Mouse (Mus musculus): ENCODE measurements at regions not wholly inside any gene's neighbourhood (a gene's known extent, or its start where the extent isn't known, plus 50 kb on each side); places are given as distances from the start of the nearest gene placed in this dataset.

DNA sequence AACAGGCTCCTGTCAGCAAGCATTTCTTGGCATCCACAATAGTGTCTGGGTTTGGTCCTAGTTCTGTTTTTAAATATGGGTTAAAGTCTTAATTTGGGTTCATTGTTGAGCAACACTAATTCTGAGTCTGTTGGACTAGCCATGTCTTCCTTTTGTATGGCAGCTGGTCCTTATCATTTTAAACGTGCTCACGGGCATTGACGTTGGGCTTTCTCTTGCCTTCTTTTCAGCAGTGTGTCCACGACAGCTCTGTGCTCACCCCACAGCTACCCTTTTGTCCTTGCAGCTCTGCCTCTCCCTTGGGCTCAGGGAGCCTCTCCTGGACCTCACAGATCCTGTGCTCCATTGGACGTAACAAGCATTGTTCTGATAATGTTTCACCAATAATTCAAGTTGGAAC lies 168.9 kb upstream of the Rag2 start:
- Histone ChIP-seq H3K27me3 (ENCODE audit: control insufficient read depth, insufficient read depth, low read length) (no peaks in the 10 kb centered on the region), H3K36me3 (ENCODE audit: control insufficient read depth, insufficient read depth, low read length) (no peaks in the 10 kb centered on the region), H3K9me3 (ENCODE audit: control insufficient read depth, low read length) (no peaks in the 10 kb centered on the region), H3K4me3 (ENCODE audit: low read depth, low read length) (no peak overlapping the region), H3K27ac (ENCODE audit: low read depth, low read length) (no peak overlapping the region), H3K4me2 (no peak overlapping the region), H3K4me1 (ENCODE audit: control insufficient read depth, insufficient read depth, low read length) (no peaks in the 10 kb centered on the region), H3K9ac (ENCODE audit: low read length) (no peak overlapping the region)
- DNase-seq (ENCODE audit: low spot score, missing footprints) (no peak), ATAC-seq (ENCODE audit: low FRiP score) (no peak)
- WGBS = 76% methylated on average over 5 of the region's 5 CpGs

- no peaks in the 10 kb centered on the region for H3K27me3 ChIP-seq (ENCODE audit: control insufficient read depth, insufficient read depth, low read length)
- ATAC-seq (ENCODE audit: low FRiP score) = peak; percentile 61; the same call in 1 of the 2 replicates
- H3K27ac ChIP-seq (ENCODE audit: low read depth, low read length) = no peak overlapping the region
- no peak overlapping the region for H3K9ac ChIP-seq (ENCODE audit: low read length)
- no peaks in the 10 kb centered on the region for H3K36me3 ChIP-seq (ENCODE audit: control insufficient read depth, insufficient read depth, low read length)
- H3K4me1 ChIP-seq (ENCODE audit: control insufficient read depth, insufficient read depth, low read length) = no peaks in the 10 kb centered on the region
- H3K9me3 ChIP-seq (ENCODE audit: control insufficient read depth, low read length) = no peaks in the 10 kb centered on the region
- 74% methylated on average over 1 of the region's 1 CpGs for WGBS
- DNase-seq (ENCODE audit: low spot score, missing footprints) = no peak
- H3K4me3 ChIP-seq (ENCODE audit: low read depth, low read length) = no peak overlapping the region
- H3K4me2 ChIP-seq = no peak overlapping the region
Measured at GRCm38 (mm10) chr2:101458959-101459358, 165.6 kb upstream of the Rag2 start.

GRCm38 (mm10) chr2:101462450-101462849 lies 162.1 kb upstream of the Rag2 start:
- Histone ChIP-seq H3K9ac (ENCODE audit: low read length) (no peak overlapping the region), H3K4me2 (no peak overlapping the region), H3K27me3 (ENCODE audit: control insufficient read depth, insufficient read depth, low read length) (no peaks in the 10 kb centered on the region), H3K27ac (ENCODE audit: low read depth, low read length) (no peak overlapping the region), H3K9me3 (ENCODE audit: control insufficient read depth, low read length) (no peaks in the 10 kb centered on the region), H3K4me3 (ENCODE audit: low read depth, low read length) (no peak overlapping the region), H3K36me3 (ENCODE audit: control insufficient read depth, insufficient read depth, low read length) (no peaks in the 10 kb centered on the region), H3K4me1 (ENCODE audit: control insufficient read depth, insufficient read depth, low read length) (no peaks in the 10 kb centered on the region)
- 94% methylated on average over 1 of the region's 1 CpGs for WGBS
- DNase-seq (ENCODE audit: low spot score, missing footprints) (no peak), ATAC-seq (ENCODE audit: low FRiP score) (no peak)

DNA sequence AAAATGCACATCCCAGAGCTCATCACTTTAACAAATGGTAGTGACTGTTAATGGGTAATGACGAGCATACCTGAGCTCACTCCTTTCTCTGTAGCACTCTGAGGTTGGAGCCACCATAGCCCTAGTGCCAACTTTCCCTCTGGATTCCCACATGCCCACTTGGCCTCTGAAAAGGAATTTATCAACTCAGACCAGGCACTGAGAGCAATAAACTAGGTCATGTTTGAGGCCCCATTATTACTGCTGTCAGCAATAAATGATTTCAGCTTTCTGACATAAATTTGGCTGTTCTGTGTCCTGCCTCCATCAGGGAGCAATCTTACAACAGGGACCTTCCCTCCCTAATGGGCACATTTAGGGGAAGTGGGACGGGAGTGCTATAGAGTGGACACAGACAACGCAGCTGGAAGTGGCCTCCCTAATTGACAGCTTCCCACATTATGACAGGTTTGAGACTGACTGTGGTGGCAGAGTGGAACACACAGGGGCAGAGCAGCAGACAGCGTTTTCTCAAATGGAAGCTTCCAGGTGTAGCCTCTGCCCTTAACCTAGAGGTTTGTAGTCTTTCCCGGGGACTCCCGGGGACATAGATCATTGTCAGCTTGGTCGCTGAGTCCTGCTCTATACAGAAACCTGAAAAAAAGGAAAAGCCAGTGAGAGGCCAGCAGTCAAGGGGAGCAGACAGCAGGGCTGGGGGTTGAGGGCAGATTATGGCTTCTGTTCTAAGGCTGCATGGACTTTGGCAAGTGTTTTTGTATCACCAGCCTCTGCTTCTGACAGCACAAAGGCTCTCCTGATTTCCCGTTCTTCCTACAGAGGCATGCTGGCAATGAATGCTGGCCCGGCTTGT lies 160.0 kb upstream of the Rag2 start:
- Histone ChIP-seq H3K4me3 (ENCODE audit: low read depth, low read length) (no peak overlapping the region), H3K4me2 (no peak overlapping the region), H3K27ac (ENCODE audit: low read depth, low read length) (no peak overlapping the region), H3K9ac (ENCODE audit: low read length) (no peak overlapping the region), H3K9me3 (ENCODE audit: control insufficient read depth, low read length) (no peaks in the 10 kb centered on the region), H3K4me1 (ENCODE audit: control insufficient read depth, insufficient read depth, low read length) (no peaks in the 10 kb centered on the region), H3K36me3 (ENCODE audit: control insufficient read depth, insufficient read depth, low read length) (no peaks in the 10 kb centered on the region), H3K27me3 (ENCODE audit: control insufficient read depth, insufficient read depth, low read length) (no peaks in the 10 kb centered on the region)
- ATAC-seq (ENCODE audit: low FRiP score) = no peak
- no peak for DNase-seq (ENCODE audit: low spot score, missing footprints)
- WGBS = 81% methylated on average over 9 of the region's 9 CpGs

DNA sequence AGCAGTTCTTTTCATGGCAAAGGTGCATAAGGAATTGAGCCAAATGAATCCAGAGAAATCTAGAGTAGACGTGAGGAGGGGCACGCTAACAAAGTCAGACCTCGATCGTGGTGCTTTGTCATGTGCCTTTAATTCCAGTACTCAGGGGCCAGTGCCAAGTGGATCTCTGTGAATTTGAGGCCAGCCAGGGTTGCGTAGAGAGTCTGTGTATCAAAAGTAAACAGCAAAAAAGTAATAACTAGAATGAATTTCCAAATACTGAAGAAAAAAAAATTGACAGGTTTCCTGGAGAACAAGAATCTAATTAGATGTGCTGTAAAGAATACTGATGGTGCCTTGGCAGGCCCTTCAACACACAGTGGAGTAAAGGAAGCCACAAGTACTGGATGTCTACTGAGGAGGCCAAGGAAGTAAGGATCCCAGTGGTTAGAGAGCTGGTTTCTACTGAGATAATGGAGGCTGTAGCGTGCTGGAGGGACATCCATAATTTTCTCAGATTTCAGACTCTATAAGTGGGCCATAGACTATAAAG lies 153.9 kb upstream of the Rag2 start:
- no peak overlapping the region for H3K27ac ChIP-seq (ENCODE audit: low read depth, low read length)
- 84% methylated on average over 6 of the region's 6 CpGs for WGBS
- no peaks in the 10 kb centered on the region for H3K9me3 ChIP-seq (ENCODE audit: control insufficient read depth, low read length)
- no peak for DNase-seq (ENCODE audit: low spot score, missing footprints)
- no peak overlapping the region for H3K4me2 ChIP-seq
- no peaks in the 10 kb centered on the region for H3K36me3 ChIP-seq (ENCODE audit: control insufficient read depth, insufficient read depth, low read length)
- no peaks in the 10 kb centered on the region for H3K4me1 ChIP-seq (ENCODE audit: control insufficient read depth, insufficient read depth, low read length)
- no peak for ATAC-seq (ENCODE audit: low FRiP score)
- no peak overlapping the region for H3K9ac ChIP-seq (ENCODE audit: low read length)
- no peak overlapping the region for H3K4me3 ChIP-seq (ENCODE audit: low read depth, low read length)
- no peaks in the 10 kb centered on the region for H3K27me3 ChIP-seq (ENCODE audit: control insufficient read depth, insufficient read depth, low read length)

GRCm38 (mm10) chr2:101472449-101473115 lies 151.9 kb upstream of the Rag2 start:
- ATAC-seq (ENCODE audit: low FRiP score) (peak; percentile 91), DNase-seq (ENCODE audit: low spot score, missing footprints) (peak; percentile 95)
- no peaks in the 10 kb centered on the region for H3K36me3 ChIP-seq (ENCODE audit: control insufficient read depth, insufficient read depth, low read length)
- H3K9ac ChIP-seq (ENCODE audit: low read length) = no peak overlapping the region
- H3K4me2 ChIP-seq = no peak overlapping the region
- H3K27ac ChIP-seq (ENCODE audit: low read depth, low read length) = no peak overlapping the region
- no peaks in the 10 kb centered on the region for H3K27me3 ChIP-seq (ENCODE audit: control insufficient read depth, insufficient read depth, low read length)
- H3K4me3 ChIP-seq (ENCODE audit: low read depth, low read length) = no peak overlapping the region
- 32% methylated on average over 8 of the region's 8 CpGs for WGBS
- H3K4me1 ChIP-seq (ENCODE audit: control insufficient read depth, insufficient read depth, low read length) = no peaks in the 10 kb centered on the region
- H3K9me3 ChIP-seq (ENCODE audit: control insufficient read depth, low read length) = no peaks in the 10 kb centered on the region

DNA sequence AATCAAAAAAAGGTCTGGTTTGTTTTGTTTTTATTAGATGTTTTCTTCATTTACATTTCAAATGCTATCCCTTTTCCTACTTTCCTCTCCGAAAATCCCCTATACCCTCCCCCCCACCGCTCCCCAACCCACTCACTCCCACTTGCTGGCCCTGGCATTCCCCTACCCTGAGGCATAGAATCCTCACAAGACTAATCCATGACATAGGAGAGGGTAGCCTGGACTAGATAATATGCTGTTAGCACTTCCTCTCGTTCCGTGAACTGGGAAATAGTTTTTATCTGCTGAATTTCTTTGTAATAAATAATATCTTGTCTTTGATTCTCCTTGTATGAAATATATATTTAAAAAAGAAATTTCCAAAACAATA lies 151.4 kb upstream of the Rag2 start:
- no peak overlapping the region for H3K27ac ChIP-seq (ENCODE audit: low read depth, low read length)
- 86% methylated on average over 4 of the region's 4 CpGs for WGBS
- ATAC-seq (ENCODE audit: low FRiP score) = peak; percentile 81

DNA sequence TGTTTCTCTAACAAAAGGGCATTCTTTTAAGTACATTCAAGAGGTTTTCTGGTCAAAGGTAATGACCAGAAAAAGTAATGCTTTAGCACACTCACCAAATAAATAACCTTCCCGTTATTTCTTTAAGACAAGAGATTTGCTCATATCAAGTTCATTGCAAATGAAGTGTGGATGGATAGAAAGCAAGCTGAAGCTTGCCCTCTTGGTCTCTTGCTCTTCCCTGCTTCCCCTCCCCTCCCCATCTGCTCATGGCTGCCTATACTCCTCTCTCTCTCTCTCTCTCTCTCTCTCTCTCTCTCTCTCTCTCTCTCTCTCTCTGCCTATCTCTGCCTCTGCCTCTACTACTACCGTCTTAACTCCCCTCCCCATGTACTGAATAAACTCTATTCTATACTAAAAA lies 147.7 kb upstream of the Rag2 start:
- no peak for DNase-seq (ENCODE audit: low spot score, missing footprints)
- H3K9ac ChIP-seq (ENCODE audit: low read length) = no peak overlapping the region
- H3K4me3 ChIP-seq (ENCODE audit: low read depth, low read length) = no peak overlapping the region
- no peak overlapping the region for H3K4me2 ChIP-seq
- H3K36me3 ChIP-seq (ENCODE audit: control insufficient read depth, insufficient read depth, low read length) = no peaks in the 10 kb centered on the region
- H3K4me1 ChIP-seq (ENCODE audit: control insufficient read depth, insufficient read depth, low read length) = no peaks in the 10 kb centered on the region
- no peaks in the 10 kb centered on the region for H3K9me3 ChIP-seq (ENCODE audit: control insufficient read depth, low read length)
- ATAC-seq (ENCODE audit: low FRiP score) = no peak
- WGBS = 79% methylated on average over 2 of the region's 2 CpGs
- H3K27ac ChIP-seq (ENCODE audit: low read depth, low read length) = no peak overlapping the region
- H3K27me3 ChIP-seq (ENCODE audit: control insufficient read depth, insufficient read depth, low read length) = no peaks in the 10 kb centered on the region

More for the DNA sequence above, 151.4 kb upstream of the Rag2 start:
- Histone ChIP-seq H3K36me3 (ENCODE audit: control insufficient read depth, insufficient read depth, low read length) (no peaks in the 10 kb centered on the region), H3K4me1 (ENCODE audit: control insufficient read depth, insufficient read depth, low read length) (no peaks in the 10 kb centered on the region), H3K4me3 (ENCODE audit: low read depth, low read length) (no peak overlapping the region), H3K9me3 (ENCODE audit: control insufficient read depth, low read length) (no peaks in the 10 kb centered on the region), H3K27me3 (ENCODE audit: control insufficient read depth, insufficient read depth, low read length) (no peaks in the 10 kb centered on the region), H3K4me2 (no peak overlapping the region), H3K9ac (ENCODE audit: low read length) (no peak overlapping the region)
- no peak for DNase-seq (ENCODE audit: low spot score, missing footprints)

GRCm38 (mm10) chr2:101490207-101490606 lies 134.3 kb upstream of the Rag2 start:
- H3K4me2 ChIP-seq = no peak overlapping the region
- no peaks in the 10 kb centered on the region for H3K27me3 ChIP-seq (ENCODE audit: control insufficient read depth, insufficient read depth, low read length)
- 96% methylated on average over 2 of the region's 2 CpGs for WGBS
- no peak overlapping the region for H3K27ac ChIP-seq (ENCODE audit: low read depth, low read length)
- H3K4me1 ChIP-seq (ENCODE audit: control insufficient read depth, insufficient read depth, low read length) = no peaks in the 10 kb centered on the region
- H3K9ac ChIP-seq (ENCODE audit: low read length) = no peak overlapping the region
- no peaks in the 10 kb centered on the region for H3K9me3 ChIP-seq (ENCODE audit: control insufficient read depth, low read length)
- H3K4me3 ChIP-seq (ENCODE audit: low read depth, low read length) = no peak overlapping the region
- no peaks in the 10 kb centered on the region for H3K36me3 ChIP-seq (ENCODE audit: control insufficient read depth, insufficient read depth, low read length)
- no peak for DNase-seq (ENCODE audit: low spot score, missing footprints)
- ATAC-seq (ENCODE audit: low FRiP score) = no peak

All from midbrain, embryonic 11.5 days (tissue).